In genomic region chr3:58124886-58125285, GRCm38 (mm10) we compare ENCODE assay signal across 18 mouse cellular contexts.
"Had no signal": no experiment of that assay in that cellular context is flagged by ENCODE, and none has a peak within 500 bp of the region (broad histone marks: within the 10 kb centered on the region; RNA-seq: fewer than 3 reads in every experiment).

No protein-coding gene starts in this region.

- H3K4me3 ChIP-seq: liver, embryonic 15.5 days; lung, embryonic 15.5 days; megakaryocyte, embryonic 14.5 days; midbrain, embryonic 13.5 days; midbrain, embryonic 15.5 days; neural tube, embryonic 12.5 days; stomach, embryonic 15.5 days had no signal

- H3K4me2 ChIP-seq: liver, embryonic 15.5 days; lung, embryonic 15.5 days; midbrain, embryonic 13.5 days; midbrain, embryonic 15.5 days; neural tube, embryonic 12.5 days; stomach, embryonic 15.5 days had no signal

- H3K36me3 ChIP-seq: liver, embryonic 15.5 days; lung, embryonic 15.5 days; midbrain, embryonic 13.5 days; midbrain, embryonic 15.5 days; neural tube, embryonic 12.5 days; stomach, embryonic 15.5 days had no signal

- H3K27ac ChIP-seq: liver, embryonic 15.5 days; lung, embryonic 15.5 days; macrophage; midbrain, embryonic 13.5 days; midbrain, embryonic 15.5 days; neural tube, embryonic 12.5 days; stomach, embryonic 15.5 days; stomach, postnatal 0 days had no signal

- DNase-seq: liver, postnatal 0 days; lung, adult 2 months; lung, postnatal 14 days; lung, postnatal 36 days; right cerebral cortex, postnatal 14 days; thymus, adult 2 months; thymus, postnatal 25 days; thymus, postnatal 4 days had no signal

- ATAC-seq: liver, postnatal 0 days; lung, postnatal 0 days; midbrain, embryonic 13.5 days; midbrain, embryonic 15.5 days had no signal

- H3K9me3 ChIP-seq: liver, embryonic 15.5 days; lung, embryonic 15.5 days; megakaryocyte, embryonic 14.5 days; midbrain, embryonic 13.5 days; midbrain, embryonic 15.5 days; neural tube, embryonic 12.5 days; stomach, embryonic 15.5 days had no signal

- H3K27me3 ChIP-seq: liver, embryonic 15.5 days; lung, embryonic 15.5 days; midbrain, embryonic 13.5 days; midbrain, embryonic 15.5 days; neural tube, embryonic 12.5 days; stomach, embryonic 15.5 days had no signal

- H3K9ac ChIP-seq: liver, embryonic 15.5 days; liver, postnatal 0 days; lung, embryonic 15.5 days; midbrain, embryonic 13.5 days; midbrain, embryonic 15.5 days; neural tube, embryonic 12.5 days; stomach, embryonic 15.5 days had no signal

- H3K4me1 ChIP-seq: neural tube, embryonic 12.5 days; stomach, embryonic 15.5 days had no signal
